Mouse (Mus musculus) Patski (cell line): Measurements from ENCODE around the gene Gimap7. TPM values are rescaled to one million over a fixed set of nuclear protein-coding genes. Genes with fewer than 3 reads are reported as not detected.

Source experiments
- ATAC-seq: fragments of 100-300 bp; one replicate; pipeline ENCODE4 v1.8.0; 2021
- CTCF ChIA-PET: fragments of 350-600 bp; sonication (Branson Sonifier 250); formaldehyde crosslinking; loops from one replicate; lab custom pipeline; 2022; ENCODE audit warnings: inconsistent platforms; lab: Charles Lee
- POLR2A ChIA-PET: fragments of 350-600 bp; sonication (Branson Sonifier 250); formaldehyde crosslinking; loops from one replicate; lab custom pipeline; 2022; ENCODE audit warnings: antibody characterized with exemption, inconsistent platforms; lab: Charles Lee
- DNase-seq: peaks from one replicate; pipeline ENCODE4 v3.0.0-alpha.2; 2011; ENCODE audit warnings: low read depth, low spot score
- H3K27me3 ChIP-seq: fragments of 371-371 bp; one replicate; pipeline ENCODE4 v1.5.1; 2021
- CTCF ChIP-seq: fragments of 100-300 bp; IDR thresholded peaks from one replicate; pipeline ENCODE4 v1.5.1; 2021
- in situ Hi-C: fragments of 300-500 bp; cut with MboI; formaldehyde crosslinking; loops from 3 replicates; pipeline ENCODE4 v1.11.1; 2018; ENCODE audit warnings: low pct_unique_long_range_greater_than_20kb, mixed read lengths
- polyA plus RNA-seq: library from polyadenylated mRNA; unstranded; gene quantifications from one replicate; pipeline ENCODE4 v1.2.3, GENCODE M21; 2021

Gimap7 gene
- polyA plus RNA-seq, result not detected

GRCm38 (mm10) chr6:48718455-48718854 is at the start of gene Gimap7, which contains the start of gene Gm28053:
Gene Gimap7, plus strand, starts transcription at chr6:48718621.
Gene Gm28053, plus strand, starts transcription at chr6:48718607.
- DNase-seq (no peak), ATAC-seq (no peak)
- ChIA-PET CTCF (no interaction called here), POLR2A (no interaction called here)
- H3K27me3 ChIP-seq, result peaks cover 5% of the 10 kb centered on the region
- in situ Hi-C loops, result no loop called here
- TF ChIP-seq CTCF, result no peak

DNA sequence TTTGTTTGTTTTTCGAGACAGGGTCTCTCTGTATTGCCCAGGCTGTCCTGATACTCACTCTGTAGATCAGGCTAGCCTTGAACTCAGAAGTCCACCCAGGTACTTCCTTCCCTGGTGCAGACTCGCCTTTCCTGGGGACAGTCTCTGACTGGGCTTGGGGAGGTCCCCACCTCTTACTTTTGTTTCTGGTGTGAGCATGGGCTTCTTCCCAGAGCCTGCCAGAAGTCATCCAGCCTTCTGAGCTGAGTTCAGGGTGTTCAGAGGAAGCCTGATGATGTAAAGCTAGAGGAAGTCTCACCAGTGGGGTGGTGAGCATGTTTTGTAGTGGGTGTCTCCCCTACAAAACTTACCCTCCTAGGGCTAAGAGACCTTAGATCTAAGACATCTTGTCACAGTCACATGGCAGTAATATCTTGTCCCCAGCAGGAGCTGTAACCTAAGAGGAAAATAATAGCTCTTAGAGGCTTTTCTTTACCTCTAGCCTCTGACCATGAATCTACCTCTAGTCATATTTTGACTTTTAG is 48.9 kb upstream of the Gimap7 start:
- ATAC-seq (no peak), DNase-seq (no peak)
- ChIA-PET CTCF (interaction anchor here (1.3 kb wide), 1 partner anchor 12 kb away, joined by 4 read pairs; no protein-coding TSS in a partner anchor), POLR2A (no interaction called here)
- no peaks in the 10 kb centered on the region for H3K27me3 ChIP-seq
- in situ Hi-C loops, result no loop called here
- TF ChIP-seq CTCF, result no peak

DNA sequence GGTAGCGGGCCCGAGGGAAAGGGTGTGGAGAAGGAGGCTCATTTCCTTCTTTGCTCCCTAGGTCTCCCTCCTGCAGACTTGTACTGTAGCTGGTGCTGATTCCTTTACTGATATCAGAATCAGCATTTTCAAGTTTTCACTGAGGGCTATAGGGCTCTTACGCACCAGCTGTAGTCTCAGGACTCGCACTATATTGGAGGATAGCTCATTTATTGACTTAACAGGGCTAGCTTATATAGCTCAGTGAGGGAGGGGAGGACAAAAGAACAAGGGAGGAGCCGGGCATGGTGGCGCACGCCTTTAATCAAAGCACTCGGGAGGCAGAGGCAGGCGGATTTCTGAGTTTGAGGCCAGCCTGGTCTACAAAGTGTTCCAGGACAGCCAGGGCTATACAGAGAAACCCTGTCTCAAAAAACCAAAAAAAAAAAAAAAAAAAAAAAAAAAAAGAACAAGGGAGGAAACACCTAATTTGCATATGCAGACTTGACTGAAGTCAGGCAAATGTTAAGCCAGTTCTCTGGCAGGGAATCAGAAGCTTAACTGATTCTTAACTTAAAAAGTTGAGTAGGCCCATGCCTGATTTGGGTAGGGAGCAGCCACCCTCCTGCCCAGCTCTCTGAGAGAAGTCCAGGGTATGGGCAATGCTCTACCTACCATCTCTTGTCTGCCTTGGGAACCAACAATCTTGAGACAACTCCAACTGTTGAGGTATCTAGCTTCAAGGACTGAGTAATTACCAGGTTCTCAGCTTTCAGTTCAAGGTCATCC is 43.9 kb upstream of the Gimap7 start:
- ChIA-PET POLR2A (no interaction called here), CTCF (no interaction called here)
- DNase-seq, result no peak
- TF ChIP-seq CTCF, result no peak
- H3K27me3 ChIP-seq, result no peaks in the 10 kb centered on the region
- ATAC-seq, result no peak
- in situ Hi-C loops, result no loop called here

DNA sequence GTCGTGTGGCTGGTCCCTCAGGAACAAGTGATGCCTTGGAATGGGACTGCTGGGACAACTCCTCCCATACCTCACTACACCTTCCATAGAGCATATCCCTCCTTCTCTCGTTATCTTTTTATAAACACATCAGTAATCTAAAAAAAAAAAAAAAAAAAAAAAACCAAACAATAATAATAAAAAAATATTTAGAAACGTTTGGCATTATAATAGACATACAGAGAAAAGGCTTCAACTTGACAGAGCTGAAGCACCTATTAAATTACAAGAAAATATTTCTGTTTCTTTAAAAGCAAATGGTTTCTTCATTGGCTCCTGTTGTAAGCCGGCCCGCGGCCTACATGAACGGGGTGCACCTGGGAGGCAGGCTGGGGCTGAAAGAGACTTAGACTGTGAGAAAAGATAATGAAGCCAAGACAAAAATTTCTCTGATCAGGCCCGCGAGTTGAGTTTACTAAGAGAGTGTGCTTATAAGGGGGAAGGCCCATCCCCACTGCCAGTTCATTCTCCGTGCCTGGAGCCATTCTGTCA is 43.0 kb upstream of the Gimap7 start:
- DNase-seq (no peak), ATAC-seq (no peak)
- TF ChIP-seq CTCF, result no peak
- ChIA-PET CTCF (interaction anchor here (1.0 kb wide), 1 partner anchor 30 kb away, joined by 3 read pairs; no protein-coding TSS in a partner anchor), POLR2A (no interaction called here)
- in situ Hi-C loops, result no loop called here
- H3K27me3 ChIP-seq, result no peaks in the 10 kb centered on the region

DNA sequence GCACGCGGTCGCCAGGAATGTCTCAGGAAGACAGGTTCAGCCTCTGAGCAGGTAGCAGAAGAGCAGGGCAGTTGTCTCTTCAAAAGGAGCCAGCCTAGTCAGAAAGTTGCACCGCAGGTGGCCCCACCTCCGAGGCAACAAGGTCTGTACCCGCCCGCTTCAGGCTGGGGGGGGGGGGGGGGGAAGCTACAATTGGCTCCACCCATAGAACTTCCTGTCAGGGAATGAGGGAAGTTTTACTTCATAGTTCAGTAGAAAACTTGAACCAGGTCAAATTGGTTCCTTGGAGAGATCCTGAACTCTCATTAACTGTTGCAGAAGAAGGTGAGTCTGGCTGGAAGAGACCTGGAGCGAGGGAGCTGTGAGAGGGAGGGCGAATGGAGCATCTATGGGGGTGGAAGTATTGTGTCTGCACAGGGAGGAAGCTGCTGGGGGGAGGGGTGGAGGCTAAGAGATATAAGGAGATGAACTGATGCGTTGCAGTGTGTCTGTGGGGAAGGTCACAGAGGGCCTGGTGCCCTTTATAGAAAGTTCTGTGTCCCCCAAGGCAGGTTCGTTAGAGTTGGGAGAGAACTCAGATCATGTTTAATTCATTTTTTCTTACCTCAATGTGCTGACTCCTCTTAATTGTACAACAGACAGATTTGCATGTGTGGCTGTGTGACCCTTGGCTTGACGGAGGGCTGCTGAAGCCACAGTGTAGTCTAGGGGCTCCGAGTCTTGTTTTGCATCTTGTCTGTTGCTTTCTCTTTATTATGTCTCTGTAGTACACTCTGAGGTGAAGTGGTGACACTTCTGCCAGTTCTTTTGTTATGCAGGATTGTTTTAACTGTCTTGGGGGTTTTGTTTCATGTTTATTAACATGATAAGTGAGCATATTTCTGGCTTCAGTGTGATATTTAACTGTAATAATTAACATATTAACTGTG is 42.2 kb upstream of the Gimap7 start, which contains the start of gene Gimap9:
TSS of gene Gimap9 (plus strand) at position 199 of the 929 bp plus-strand sequence.
- no peak for ATAC-seq
- ChIA-PET CTCF (interaction anchor here (1.0 kb wide), 1 partner anchor 31 kb away, joined by 3 read pairs; no protein-coding TSS in a partner anchor), POLR2A (no interaction called here)

DNA sequence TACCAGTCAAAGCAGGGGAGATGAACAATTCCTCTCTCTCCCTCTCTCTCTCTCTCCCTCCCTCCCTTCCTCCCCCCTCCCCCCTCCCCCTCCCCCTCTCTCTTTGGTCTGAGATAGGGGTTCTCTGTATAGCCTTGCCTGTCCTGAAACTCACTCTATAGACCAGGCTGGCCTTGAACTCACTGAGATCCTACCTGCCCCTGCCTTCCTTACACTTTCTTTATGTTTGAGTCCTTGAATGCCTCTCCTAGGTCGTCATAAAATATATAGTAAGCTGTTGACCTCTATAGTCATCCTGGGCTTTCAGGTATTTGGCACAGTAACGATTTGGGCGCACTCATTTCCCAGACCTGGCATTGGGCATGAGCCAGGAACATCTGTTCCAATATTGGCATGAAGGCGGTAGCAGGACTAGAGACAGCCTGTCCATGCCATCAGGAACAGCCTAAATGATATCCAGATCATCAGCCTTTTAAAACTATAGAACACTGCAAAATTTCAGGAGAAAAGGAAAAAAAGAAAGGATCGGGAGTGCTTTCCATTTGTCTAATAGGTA is 41.5 kb upstream of the Gimap7 start:
- DNase-seq, result no peak
- in situ Hi-C loops, result no loop called here
- ChIA-PET CTCF (no interaction called here), POLR2A (no interaction called here)
- no peak for ATAC-seq
- H3K27me3 ChIP-seq, result no peaks in the 10 kb centered on the region
- TF ChIP-seq CTCF, result no peak

More for the DNA sequence above, 42.2 kb upstream of the Gimap7 start, which contains the start of gene Gimap9:
- in situ Hi-C loops, result no loop called here
- DNase-seq, result peak; percentile 10
- no peak for TF ChIP-seq CTCF
- H3K27me3 ChIP-seq, result no peaks in the 10 kb centered on the region

DNA sequence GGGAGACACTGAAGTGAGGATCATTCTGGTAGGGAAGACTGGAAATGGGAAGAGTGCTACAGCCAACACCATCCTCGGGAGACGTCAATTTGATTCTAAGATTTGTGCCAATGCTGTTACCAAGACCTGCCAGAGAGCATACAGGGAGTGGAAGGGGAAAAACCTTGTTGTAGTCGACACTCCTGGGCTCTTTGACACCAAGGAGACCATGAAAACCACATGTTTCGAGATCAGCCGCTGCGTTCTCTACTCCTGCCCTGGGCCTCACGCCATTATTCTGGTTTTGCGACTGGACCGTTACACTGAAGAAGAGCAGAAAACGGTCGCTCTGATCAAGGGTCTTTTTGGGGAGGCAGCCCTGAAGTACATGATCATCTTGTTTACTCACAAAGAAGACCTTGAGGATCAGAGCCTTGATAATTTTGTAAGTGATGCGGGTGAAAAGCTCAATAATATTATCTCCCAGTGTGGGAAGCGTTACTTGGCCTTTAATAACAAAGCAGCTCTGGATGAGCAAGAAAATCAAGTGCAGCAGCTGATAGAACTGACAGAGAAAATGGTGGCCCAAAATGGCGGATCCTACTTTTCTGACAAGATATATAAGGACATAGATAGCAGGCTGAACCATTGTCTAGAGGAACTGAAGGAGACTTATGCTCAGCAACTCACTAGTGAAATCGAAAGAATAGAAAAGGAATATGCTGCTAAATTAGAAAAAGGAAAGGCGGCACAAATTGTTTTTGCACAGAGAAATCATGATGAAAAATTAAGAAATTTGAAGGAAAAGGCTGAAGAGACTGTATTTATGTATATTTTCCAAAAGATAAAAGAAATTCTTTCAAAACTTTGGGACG is 40.7 kb upstream of the Gimap7 start:
- no peaks in the 10 kb centered on the region for H3K27me3 ChIP-seq
- in situ Hi-C loops, result no loop called here
- POLR2A ChIA-PET, result no interaction called here

DNA sequence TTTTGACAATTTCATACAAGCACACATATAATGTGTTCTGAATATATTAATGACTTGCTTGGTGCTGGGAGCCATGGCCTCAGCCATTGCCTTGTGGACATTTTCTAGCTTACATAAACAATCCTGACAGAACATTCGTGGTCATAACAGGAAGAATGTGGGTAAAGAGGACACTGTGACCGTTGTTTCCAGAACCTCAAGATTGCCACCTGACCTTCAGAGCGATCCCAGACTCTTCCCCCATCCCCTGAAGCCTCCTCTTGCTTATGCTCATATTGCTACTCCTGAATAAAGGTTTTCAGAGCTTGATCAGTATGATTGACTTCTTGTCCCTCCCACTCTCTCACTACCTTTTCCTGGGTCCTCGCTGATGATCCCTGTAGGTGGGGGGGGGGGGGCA is 40.0 kb upstream of the Gimap7 start:
- POLR2A ChIA-PET, result no interaction called here
- no peak for ATAC-seq
- in situ Hi-C loops, result no loop called here
- no peaks in the 10 kb centered on the region for H3K27me3 ChIP-seq
- CTCF ChIA-PET, result no interaction called here
- DNase-seq, result no peak
- TF ChIP-seq CTCF, result no peak

More for the DNA sequence above, 40.7 kb upstream of the Gimap7 start:
- no peak for DNase-seq
- CTCF ChIA-PET, result no interaction called here
- no peak for ATAC-seq
- no peak for TF ChIP-seq CTCF

GRCm38 (mm10) chr6:48679701-48680100 is 38.7 kb upstream of the Gimap7 start:
- POLR2A ChIA-PET, result interaction anchor here (0.6 kb wide), 1 partner anchor 33 kb away, joined by 4 read pairs; the partner anchor contains the start of gene Gimap8
- in situ Hi-C loops, result no loop called here
- no peak for TF ChIP-seq CTCF
- DNase-seq (no peak), ATAC-seq (no peak)
- no peaks in the 10 kb centered on the region for H3K27me3 ChIP-seq
- CTCF ChIA-PET, result no interaction called here
